Mouse (Mus musculus) neutrophil, adult 83 days (primary cell): ENCODE data around the gene AI597479. TPM values are rescaled to one million over a fixed set of nuclear protein-coding genes. Genes with fewer than 3 reads are reported as not detected.

Experiments used
- total RNA-seq, 2 experiments: library from RNA; stranded (reverse); gene quantifications; one replicate each; pipeline ENCODE4 v1.2.4; 2023

AI597479 gene
- total RNA-seq = 1 to 10 TPM; 5.0 to 6.2 TPM

GRCm38 (mm10) chr1:43098031-43098984 lies at the start of gene AI597479, which contains the start of gene Tgfbrap1:
Gene AI597479, plus strand, starts transcription at chr1:43098710.
Gene Tgfbrap1, minus strand, starts transcription at chr1:43098637.

Other genes with a start within 250 kb of the AI597479 start
- 10 to 100 TPM; 21.5 to 23.4 TPM for gene Mrps9, start 247.5 kb upstream of the AI597479 start, total RNA-seq
- not detected for gene Gpr45, start 145.8 kb upstream of the AI597479 start, total RNA-seq
- gene Tgfbrap1, start 73 bp upstream of the AI597479 start, total RNA-seq = 10 to 100 TPM; 20.3 to 22.3 TPM
- gene Fhl2, start 98.3 kb downstream of the AI597479 start, total RNA-seq = 1 to 10 TPM; 2.2 to 2.5 TPM